Mouse (Mus musculus) olfactory bulb, adult 2 months (tissue): ENCODE data around the gene Col8a2. TPM values are rescaled to one million over a fixed set of nuclear protein-coding genes. Genes with fewer than 3 reads are reported as not detected.

Experiments used
- H3K27ac ChIP-seq: fragments of 200-500 bp; 2 replicates; pipeline ENCODE4 v1.5.1; 2012; ENCODE audit warnings: low read depth, low read length; ENCODE audit not compliant: insufficient read depth
- H3K4me1 ChIP-seq: fragments of 200-500 bp; 2 replicates; pipeline ENCODE4 v1.6.1; 2012; ENCODE audit warnings: low read length; ENCODE audit not compliant: control insufficient read depth, insufficient read depth
- H3K4me3 ChIP-seq: fragments of 200-500 bp; 2 replicates; pipeline ENCODE4 v1.5.1; 2012; ENCODE audit warnings: mild to moderate bottlenecking, low read depth, low read length, moderate library complexity; ENCODE audit not compliant: insufficient read depth
- CTCF ChIP-seq: fragments of 200-500 bp; IDR thresholded peaks from 2 replicates; pipeline ENCODE4 v1.5.1; 2012; ENCODE audit warnings: low read depth, mild to moderate bottlenecking, low read length, moderate library complexity; ENCODE audit not compliant: insufficient read depth
- POLR2A ChIP-seq: fragments of 200-500 bp; IDR thresholded peaks from 2 replicates; pipeline ENCODE4 v1.6.1; 2012; ENCODE audit warnings: mild to moderate bottlenecking, low read depth, low read length, moderate library complexity; ENCODE audit not compliant: insufficient read depth
- WGBS: fragments of 180-500 bp; shearing (Covaris S2); methylation state at CpG from one replicate; pipeline ENCODE4 v1.1.7; 2018; 5-methylcytosine and 5-hydroxymethylcytosine counted together
- polyA plus RNA-seq: library from polyadenylated mRNA; stranded (reverse); fragments of >200 nt; gene quantifications from 2 replicates; pipeline ENCODE4 v1.2.4, GENCODE M21; 2012; ENCODE audit warnings: low replicate concordance; ENCODE audit not compliant: missing spikeins, insufficient read depth, insufficient read length

The Col8a2 gene
- polyA plus RNA-seq, 1 experiment = not detected

GRCm38 (mm10) chr4:126256967-126257881, 29.4 kb upstream of the Col8a2 start:
- 6% methylated on average over 26 of the region's 26 CpGs for WGBS
- TF ChIP-seq POLR2A (no peak), CTCF (no peak)
- Histone ChIP-seq H3K27ac (peak overlapping the region; percentile 100), H3K4me1 (peaks cover 37% of the 10 kb centered on the region), H3K4me3 (peak overlapping the region; percentile 89)

DNA sequence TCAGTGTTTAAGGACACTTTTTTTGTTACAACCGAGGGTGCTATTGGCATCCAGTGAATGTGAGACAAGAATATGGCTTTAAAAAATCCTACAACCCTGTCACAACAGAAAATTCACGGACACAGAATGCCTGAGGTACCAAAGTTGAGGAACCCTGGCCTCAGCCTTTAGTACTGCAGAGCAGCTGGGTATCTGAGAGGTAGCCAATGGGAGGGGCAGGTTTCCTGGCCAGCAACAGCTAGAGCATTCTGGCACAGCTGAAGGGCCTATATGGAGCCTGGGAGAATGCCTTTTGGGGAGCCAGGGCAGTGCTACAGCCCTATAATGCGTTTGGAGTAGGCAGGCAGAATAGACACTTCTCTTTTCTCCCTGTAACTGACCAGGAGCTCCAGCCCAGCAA, 27.5 kb upstream of the Col8a2 start:
- no peak overlapping the region for H3K27ac ChIP-seq
- 53% methylated on average over 3 of the region's 3 CpGs for WGBS
- TF ChIP-seq CTCF (no peak), POLR2A (no peak)
- H3K4me3 ChIP-seq = no peak overlapping the region
- H3K4me1 ChIP-seq = peaks cover 25% of the 10 kb centered on the region

- H3K27ac ChIP-seq = no peak overlapping the region
- TF ChIP-seq CTCF = no peak
- TF ChIP-seq POLR2A = no peak
- H3K4me1 ChIP-seq = peaks cover 20% of the 10 kb centered on the region
- H3K4me3 ChIP-seq = no peak overlapping the region
- WGBS = 13% methylated on average over 15 of the region's 15 CpGs
Measured at GRCm38 (mm10) chr4:126259523-126260160, 27.0 kb upstream of the Col8a2 start.

DNA sequence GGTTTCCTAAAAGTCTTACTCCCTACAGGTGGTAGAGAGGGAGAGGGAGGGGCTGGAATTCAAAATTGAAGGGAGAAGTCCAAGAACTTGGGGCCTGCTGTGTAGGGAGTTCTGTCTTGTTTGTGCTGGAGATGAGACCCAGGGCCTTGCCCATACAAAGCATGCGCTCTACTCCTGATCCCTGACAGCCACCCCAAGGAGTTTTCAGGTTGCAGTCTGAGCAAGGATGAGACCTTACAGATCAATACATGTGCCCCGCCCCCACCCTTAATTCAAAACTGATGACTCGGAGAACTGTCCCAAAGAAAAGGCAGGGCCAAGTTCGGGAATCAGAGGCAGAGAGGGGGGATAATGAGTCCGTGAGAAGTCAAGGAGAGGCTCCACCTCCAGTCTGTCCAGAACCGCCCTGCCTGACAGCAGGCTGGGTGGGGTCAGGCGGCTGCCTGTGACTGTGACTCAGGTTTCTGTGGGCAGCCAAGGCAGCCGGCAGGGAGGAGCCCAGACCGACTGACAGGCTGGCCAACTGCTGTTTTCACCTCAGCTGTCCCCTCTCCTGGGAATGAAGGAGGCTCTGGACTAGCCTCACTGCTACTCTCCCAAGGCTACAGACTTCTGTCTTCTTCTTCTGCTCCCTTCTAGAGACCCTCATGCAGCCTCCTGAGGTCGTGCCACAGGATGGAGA, 25.9 kb upstream of the Col8a2 start:
- Histone ChIP-seq H3K4me1 (peaks cover 19% of the 10 kb centered on the region), H3K27ac (no peak overlapping the region; the same call in 1 of the 2 replicates), H3K4me3 (no peak overlapping the region)
- TF ChIP-seq CTCF = no peak
- no peak for TF ChIP-seq POLR2A
- 26% methylated on average over 10 of the region's 10 CpGs for WGBS

DNA sequence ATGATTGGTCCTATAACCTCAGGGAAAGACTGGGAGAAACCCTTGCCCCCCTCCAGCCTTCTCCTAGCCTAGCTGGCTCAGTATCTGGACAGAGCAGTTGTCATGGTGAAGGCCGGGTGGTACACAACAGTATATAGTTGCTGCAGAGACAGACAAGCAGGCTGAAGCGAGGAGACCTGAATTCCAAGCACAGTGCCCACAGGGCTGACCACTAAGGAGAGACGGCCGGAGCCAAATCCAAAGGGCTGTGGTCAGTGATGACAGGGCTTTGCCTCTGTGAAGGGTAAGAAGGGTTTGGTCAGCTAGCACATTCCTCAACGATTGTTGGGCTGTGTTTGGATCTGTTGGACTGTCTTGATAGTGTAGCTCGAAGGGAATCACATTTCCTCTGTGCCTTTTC, 25.3 kb upstream of the Col8a2 start:
- H3K27ac ChIP-seq = peak overlapping the region; percentile 9; the same call in 1 of the 2 replicates
- WGBS = 83% methylated on average over 6 of the region's 6 CpGs
- TF ChIP-seq CTCF (no peak), POLR2A (no peak)

DNA sequence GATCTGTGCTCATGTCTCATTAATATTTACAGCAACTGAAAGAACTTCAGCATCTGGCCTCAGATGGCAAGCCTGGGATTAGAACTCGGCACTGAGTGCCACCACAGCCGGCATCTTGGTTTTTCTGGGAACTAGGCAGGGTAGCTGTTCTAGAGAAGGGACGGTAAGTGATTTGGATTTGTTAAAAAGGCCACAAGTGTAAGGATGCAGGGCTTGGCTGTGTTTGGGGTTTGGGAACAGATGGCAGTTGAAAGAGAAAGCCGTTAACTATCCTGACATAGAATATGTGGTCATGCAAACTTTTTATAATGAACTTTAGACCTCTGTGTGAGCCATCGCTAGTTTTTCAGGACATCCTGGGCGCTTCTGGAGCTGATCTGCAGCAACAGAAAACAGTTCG, 24.9 kb upstream of the Col8a2 start:
- TF ChIP-seq CTCF (no peak), POLR2A (no peak)
- Histone ChIP-seq H3K4me3 (no peak overlapping the region), H3K27ac (0 out of 2 replicates have a peak overlapping the region, but pooled peaks have one; percentile 9), H3K4me1 (peaks cover 21% of the 10 kb centered on the region)
- WGBS = 36% methylated on average over 7 of the region's 7 CpGs

More for the DNA sequence above, 25.3 kb upstream of the Col8a2 start:
- peaks cover 19% of the 10 kb centered on the region for H3K4me1 ChIP-seq
- no peak overlapping the region for H3K4me3 ChIP-seq

DNA sequence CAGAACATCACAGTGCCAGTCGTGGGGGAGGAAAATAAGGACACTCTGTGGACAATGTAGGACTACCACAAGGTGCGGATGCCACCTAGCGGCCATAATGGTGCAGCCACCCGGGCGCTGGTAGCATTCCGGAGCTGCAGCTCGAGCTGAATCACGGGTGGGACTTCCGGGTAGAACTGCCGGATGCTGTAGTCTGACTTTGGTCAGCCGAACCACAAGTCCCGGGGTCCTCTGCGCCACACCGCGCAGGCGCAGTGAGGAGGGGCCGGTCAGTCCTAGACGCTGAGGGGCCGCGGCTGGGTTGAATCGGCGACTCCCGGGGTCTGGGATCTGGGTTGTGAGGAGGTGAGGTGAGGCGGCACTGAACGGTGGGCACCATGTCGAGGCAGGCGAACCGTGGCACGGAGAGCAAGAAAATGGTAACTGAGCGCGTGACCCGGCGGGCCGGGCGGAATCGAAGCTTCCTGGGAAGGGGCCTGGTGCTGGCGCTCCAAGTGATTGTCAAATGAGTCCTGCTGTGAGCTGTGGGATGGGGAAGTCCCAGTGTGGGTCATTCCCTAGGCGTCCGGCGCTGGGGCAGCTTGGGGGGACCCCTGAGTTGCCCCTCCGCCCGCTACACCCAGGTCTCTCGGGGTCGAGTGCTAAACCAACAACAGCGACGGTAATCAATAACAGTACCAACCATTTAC, 24.3 kb upstream of the Col8a2 start, which contains the start of gene Trappc3:
Gene Trappc3, plus strand, starts transcription at position 207 of the 689 bp plus-strand sequence.
- H3K27ac ChIP-seq = peak within 1 kb of the TSS; percentile 9; the same call in 1 of the 2 replicates
- H3K4me1 ChIP-seq = peaks cover 16% of the 10 kb centered on the region
- WGBS = under 1% methylated on average over 46 of the region's 46 CpGs
- TF ChIP-seq CTCF (peak; percentile 89), POLR2A (peak; percentile 45; the same call in 1 of the 2 replicates)
- H3K4me3 ChIP-seq = peak within 1 kb of the TSS; percentile 84

GRCm38 (mm10) chr4:126269292-126269691, 17.3 kb upstream of the Col8a2 start:
- 78% methylated on average over 3 of the region's 3 CpGs for WGBS
- Histone ChIP-seq H3K4me3 (no peak overlapping the region), H3K27ac (no peak overlapping the region), H3K4me1 (peaks cover 2% of the 10 kb centered on the region; the same call in 1 of the 2 replicates)
- TF ChIP-seq CTCF (no peak), POLR2A (no peak)
